Mouse (Mus musculus) heart, postnatal 25 days (tissue): Measurements from ENCODE around the gene Col4a1. TPM values are rescaled to one million over a fixed set of nuclear protein-coding genes. Genes with fewer than 3 reads are reported as not detected.

Experiments
- DNase-seq: peaks from one replicate; pipeline ENCODE4 v3.0.0; 2022; ENCODE audit warnings: low spot score
- intact Hi-C: fragments of 180-260 bp; cut with DNase I; formaldehyde crosslinking; loops from one replicate; pipeline ENCODE4 v1.15.1; 2025
- total RNA-seq, 2 experiments: library from RNA; stranded (reverse); gene quantifications; 2 replicates each; pipeline ENCODE4 v1.2.3; 2021

The Col4a1 gene
- total RNA-seq, 2 experiments from 2014 or later: 537 to 622 TPM

DNA sequence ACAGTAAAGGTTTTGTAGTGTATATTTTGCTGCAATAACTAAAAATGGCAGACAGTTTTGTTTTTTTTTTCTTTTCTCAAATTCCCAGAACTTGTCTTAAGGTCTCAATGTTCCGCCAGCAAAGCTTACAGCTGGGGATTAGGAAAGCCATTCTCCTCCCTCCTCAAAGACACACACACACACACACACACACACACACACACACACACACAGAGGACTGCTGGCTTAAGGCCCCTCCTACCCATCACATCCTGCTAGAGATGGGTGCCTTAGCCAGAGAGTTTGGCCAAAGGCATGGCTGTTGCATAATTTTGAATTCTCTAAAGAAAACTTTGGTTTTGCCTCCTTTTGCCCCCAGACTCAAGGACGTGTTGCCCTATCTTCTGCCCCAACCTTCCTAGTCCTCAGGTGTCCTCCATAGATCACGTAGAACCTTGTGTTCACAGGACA lies 35.0 kb downstream of the Col4a1 start:
- peak; percentile 41 for DNase-seq
- intact Hi-C loops: loop anchor here (1.0 to 2.0 kb wide), 2 partner anchors 10 to 17 kb away; no protein-coding TSS in a partner anchor

DNA sequence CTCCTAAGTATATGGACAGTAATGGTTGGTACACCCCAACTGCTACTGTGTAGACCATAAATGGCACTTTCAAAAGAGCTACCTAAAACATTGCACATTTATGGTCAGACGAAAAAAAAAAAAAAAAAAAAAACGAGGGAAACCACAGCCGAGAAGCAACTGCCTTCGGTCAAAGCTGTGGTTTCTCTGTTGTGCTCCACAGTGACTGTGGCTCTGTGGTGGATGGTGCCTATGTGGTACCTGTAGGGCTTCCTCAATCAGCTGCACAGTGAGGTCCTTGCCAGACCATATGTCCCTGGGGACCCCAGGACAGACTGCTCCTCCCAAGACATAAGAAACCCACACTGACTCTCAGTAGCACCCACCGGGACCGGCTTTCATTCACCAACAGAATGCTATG lies 36.3 kb downstream of the Col4a1 start:
- intact Hi-C loops: no loop called here
- no peak for DNase-seq

DNA sequence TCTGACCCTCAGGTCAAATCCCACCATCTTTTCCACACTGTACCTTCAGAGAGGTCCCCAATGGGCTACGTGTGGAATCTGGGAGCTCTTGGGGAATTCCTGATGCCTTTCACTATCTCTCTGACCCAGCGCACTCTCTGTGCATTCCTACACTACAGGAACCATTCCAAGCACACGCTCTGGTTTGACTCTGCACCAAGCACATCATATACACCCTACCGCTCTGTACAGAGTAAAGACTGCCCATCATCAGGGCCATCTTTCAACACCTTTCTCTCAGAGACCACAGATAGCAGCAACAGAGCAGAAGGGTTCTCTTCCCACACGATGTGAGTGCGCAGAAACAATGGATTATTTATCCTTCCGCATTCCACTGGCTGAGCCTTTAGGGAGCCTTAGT lies 38.2 kb downstream of the Col4a1 start:
- intact Hi-C loops: no loop called here
- DNase-seq: no peak

DNA sequence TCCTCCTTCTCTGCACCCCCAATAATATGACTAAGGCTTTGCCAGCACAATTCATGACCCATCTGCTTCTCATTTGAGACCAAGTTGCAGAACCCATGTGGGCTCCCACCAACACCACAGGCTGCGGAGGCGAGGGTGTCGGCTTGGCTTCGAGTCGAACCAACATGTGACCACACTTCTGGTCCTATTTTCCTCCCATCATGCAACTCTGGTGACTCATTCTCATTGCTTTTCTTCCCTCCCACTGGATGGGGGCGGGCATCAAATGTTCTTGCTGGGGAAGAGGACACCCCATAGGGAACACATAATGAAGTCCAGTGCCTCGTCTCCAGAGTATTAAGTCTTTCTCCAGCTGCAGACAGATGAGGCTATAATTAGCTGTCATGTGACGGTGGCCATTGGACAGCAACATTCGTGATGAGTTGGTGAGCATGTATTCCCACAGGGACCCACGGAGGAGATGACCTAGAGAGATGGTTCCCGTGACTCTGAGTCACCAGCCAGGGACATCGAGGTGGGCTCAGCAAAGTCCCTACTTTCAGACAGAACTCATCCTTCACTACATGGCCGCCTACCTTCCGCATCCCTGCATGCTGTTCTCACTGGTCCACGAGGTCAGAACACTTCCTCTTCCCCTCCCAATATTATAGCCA lies 39.0 kb downstream of the Col4a1 start:
- DNase-seq: peak; percentile 82
- intact Hi-C loops: no loop called here

DNA sequence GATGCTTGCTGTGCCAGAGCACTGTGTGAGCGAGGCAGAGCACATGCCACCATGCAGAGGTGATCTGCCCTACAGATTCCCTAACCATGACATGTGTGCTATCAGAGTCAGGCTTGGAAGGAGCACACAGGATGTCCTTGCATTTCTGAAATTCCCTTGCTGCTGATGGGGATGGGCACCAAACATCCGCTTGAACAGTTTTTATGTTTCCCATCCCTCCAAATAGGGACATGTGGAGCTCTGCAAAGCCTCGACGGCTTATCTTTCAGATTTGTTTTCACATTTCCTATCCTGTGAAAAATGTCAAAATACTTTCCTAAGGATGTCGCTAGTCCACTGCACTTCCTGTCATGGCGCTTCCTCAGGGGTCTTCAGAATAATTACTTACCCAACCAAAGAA lies 40.4 kb downstream of the Col4a1 start:
- DNase-seq: no peak
- intact Hi-C loops: no loop called here

DNA sequence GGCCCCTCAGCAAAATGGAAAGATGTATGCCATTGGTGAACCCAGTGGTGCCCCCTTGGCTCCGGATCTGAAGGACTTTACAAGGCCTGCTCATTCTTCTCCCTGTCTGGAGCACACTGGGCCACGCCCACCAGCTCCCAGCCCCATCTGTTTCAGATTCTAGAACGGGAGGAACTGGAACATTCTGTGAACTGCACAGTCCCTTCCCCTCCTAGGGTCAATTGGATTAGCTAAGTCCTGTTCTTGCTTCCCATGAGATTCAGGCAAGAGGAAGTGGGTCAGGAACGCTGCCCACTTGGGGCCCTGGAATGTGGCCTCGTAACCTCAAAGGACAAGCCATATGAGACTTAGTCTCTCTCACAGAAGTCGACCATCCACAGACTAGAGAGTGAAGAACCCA lies 41.8 kb downstream of the Col4a1 start:
- intact Hi-C loops: no loop called here
- DNase-seq: peak; percentile 64

DNA sequence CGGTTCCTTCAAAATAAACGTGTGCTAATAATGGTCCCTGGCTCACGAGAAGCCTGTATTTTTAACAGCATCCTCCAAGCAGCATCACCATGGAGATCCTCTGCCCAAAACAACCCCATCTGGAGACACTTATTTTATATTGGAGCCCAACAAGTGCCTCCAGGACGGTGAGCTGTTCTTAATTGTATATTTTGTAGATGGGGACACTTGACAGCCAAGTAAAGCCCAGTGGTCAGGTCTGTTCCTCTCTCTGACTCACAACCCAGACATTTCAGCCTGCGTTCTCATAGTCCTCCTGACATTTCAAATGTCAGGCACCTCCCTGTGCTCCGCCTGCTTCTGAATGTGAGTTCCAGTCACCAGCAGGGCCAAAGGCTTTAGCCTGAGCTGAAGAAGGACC lies 43.9 kb downstream of the Col4a1 start:
- no peak for DNase-seq
- intact Hi-C loops: no loop called here

DNA sequence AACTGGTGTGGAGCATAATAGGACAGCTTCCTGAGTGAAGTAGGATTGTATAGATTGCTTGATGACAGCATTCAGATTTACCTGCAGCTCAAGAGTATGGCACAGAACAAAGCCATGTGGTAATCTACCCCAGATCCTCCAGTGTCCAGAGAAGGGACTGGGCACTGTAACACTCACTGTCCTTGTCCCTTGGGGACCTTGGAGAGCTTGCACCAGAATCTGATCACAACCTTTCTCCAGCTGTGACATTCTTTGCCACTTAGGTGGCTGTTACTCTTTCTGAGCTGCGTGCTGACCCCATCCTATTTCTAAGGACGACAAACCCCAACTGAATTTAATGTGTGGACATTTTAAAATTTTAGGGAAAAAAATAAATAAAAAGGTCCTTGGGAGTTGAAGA lies 46.2 kb downstream of the Col4a1 start:
- intact Hi-C loops: no loop called here

DNA sequence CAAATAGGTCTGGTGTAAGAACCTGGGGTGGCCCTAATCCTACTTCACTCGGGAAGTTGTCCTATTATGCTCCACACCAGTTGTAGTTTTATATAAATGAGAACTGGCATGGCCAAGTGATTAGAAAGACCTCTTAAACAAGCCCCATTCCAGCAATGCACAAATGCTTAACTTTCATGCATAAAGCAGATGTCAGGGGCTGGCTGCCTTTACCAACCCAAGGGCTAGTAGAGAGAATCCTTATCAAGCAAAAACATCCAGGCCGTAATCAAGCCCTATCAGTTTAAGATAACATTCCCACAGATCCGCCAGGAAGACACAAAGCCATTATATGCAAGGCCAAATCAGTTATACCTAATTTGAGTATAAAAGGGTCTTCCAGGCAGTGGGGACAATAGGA lies 46.7 kb downstream of the Col4a1 start:
- intact Hi-C loops: no loop called here
- DNase-seq: no peak

More for the DNA sequence above, 46.2 kb downstream of the Col4a1 start:
- no peak for DNase-seq

DNA sequence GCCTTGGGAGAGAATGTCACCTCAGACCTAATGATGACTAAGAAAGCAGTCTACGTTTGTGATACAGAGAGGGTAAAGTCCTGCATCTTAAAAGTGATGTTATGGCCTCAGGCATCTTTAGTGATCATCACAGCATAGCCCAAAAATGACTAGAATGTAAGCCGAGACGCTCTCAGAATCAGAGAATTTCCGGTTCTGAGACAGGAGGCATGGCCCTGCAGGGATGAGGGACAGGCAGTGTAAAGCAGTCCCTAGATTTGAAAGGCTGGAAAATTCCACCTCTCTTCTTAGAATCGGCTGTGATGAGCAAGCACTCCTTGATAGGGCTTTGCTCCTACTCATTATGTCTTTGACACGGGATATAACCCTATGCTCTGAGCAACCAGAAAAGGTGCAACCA lies 48.8 kb downstream of the Col4a1 start:
- DNase-seq: no peak
- intact Hi-C loops: loop anchor here (5.0 kb wide), 1 partner anchor 33 kb away; no protein-coding TSS in a partner anchor

DNA sequence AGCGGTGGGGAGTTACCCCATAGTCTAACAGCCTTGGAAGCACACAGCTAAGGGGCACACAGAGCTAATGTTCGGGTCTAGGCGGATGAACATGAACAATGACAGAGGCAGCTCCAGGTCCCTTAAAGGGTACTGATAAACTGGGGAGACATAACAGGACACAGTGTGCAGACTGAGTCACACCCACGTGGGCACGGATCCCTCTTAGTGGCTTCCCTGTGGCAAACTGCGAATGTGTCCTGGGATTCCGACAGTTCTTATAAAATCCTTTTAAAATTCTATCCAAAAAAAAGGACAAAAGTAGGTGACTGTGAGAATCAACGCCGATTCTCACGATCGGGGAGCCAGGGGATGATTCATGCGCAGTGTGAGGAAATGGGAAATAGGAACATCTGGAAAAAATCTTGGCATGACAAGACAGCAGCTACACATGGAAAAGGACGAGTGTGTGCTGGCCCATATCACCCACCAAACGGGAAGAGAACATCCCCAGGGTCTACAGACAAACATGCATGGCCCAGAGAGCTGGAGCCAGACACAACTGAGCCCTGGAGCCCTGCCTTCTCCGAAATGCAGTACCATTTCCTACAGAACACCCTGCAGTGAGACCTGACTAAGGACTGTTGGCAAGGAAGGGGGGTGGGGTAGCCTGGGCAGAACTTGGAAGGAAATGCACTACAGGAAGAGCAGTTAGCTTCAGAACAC lies 50.4 kb downstream of the Col4a1 start:
- intact Hi-C loops: loop anchor here (5.0 kb wide), 1 partner anchor 35 kb away; no protein-coding TSS in a partner anchor
- DNase-seq: peak; percentile 67

DNA sequence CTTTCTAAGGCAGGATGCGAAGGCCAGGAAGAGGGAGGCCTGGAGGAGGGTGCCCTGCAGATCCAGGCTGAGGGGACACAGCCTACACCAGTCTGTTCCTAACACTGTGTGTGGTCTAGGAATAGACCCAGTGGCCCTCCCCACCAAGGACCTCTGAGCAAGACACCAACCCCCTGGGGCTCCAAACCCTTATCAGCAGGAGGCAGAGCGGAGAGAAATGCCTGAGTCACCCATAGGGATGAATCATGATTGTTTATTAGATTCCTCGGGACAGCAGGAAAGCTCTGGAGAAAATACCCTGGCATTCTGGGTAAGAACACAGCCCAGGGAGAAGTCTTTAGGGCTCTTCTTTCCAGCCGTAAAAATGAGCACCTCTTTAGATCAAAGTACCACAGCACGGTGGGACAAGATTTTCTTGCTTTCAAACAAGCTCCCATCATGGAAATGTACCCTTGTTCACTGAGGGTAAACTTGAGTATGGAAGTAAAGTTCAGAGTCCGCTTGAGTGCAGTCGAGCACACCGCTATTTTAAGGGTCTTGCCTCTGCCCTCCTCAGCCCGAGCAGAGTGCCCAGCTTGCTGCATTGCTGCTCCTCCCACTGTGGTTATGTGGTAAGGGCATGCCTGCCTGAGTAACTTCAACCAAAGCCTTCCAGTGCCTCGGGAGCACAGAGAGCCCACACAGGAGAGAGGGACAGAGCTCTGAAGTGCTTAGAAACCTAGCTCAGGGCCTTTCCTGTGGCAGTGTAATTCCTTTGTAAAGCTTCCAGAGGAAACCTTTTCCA lies 52.6 kb downstream of the Col4a1 start:
- DNase-seq: no peak

DNA sequence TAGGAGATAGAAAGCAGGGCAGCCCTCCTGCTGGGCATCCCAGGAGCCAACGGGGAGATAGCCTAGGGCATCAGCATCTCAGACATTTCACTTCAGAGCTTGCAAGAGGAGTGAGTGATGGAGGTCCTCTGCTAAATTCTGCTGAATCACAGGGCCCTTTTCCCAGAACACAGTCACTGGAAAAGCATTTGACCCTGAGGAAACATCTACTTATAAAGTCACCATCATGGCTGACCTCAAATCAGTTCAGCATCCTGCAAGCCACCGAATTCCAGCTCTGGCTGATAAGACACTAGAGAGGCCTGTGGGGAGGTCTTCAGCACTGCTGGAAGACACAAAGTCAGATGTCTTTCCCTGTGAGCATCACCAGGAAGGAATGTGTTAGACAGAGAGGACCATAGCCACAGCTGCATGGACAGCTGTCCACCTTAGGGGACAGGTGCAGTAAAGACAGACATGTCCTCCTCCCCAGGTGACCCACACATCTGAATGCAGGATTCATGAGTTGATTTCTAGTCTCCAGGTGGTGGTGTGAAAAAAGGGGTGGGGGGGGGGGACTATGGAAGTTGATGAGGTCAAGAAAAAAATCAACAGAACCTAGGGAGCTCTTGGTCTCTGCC lies 54.0 kb downstream of the Col4a1 start:
- no peak for DNase-seq
- intact Hi-C loops: no loop called here

More for the DNA sequence above, 52.6 kb downstream of the Col4a1 start:
- intact Hi-C loops: loop anchor here (2.0 to 5.0 kb wide), 2 partner anchors 19 to 37 kb away; no protein-coding TSS in a partner anchor

DNA sequence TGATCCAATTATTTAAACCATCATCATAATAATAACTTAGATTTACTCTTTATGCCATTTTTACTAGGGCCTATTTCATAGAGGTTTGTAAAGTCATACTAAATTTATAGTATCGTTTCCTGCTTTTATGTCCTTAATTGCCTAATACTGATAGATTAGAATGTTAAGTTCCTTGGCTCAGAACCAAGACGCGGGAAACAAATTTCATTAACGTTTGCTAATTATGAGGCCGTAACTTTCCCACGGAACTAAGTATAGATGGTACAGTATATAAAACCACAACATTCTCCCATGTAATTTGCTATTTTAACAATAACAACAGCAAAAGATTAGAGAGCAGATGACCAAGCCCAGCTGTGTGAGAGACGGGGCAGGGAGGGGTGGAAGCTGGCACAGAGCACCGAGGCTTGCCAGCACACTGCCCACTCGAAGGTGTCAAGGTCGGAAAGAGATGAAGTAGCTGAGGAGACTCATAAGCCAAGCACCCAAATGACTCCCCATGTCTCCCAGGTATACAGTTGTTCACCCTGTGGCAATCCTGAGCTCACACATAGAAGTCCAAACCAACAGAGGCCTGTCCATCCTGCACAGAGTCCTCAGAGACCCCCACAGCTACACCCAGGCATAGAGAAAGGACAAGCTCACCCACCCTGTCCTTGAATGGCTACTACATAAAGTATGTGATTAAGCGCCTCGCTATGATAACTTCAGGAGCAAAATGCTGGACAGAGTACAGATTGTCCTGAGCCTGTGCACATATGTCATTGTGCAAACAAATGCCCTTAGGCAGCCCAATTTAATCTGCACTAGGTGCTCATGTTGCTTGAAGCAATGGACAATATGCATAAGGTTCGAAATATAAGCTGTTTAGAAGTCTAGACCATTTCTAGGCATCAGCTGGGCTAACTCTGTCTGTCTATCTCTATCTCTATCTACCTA lies 55.3 kb downstream of the Col4a1 start:
- intact Hi-C loops: no loop called here
- no peak for DNase-seq

DNA sequence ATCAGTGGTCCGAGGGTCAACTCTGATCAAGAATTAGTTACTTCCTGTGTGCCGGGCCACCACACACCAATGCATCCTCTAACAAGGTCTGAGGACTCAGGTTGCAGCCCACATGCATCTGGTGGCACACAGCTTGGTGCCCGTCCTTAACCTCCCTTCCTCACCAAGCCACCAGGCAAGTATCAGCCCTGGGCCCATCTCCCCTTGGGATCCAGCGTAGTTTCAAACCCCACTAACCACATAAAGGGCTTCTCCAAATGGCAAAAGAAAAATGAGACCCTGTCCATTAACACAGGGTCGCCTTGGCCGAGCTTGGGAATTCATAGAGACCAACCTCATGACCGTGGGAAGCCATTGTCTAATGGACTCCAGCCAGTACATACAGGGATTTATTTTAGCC lies 56.2 kb downstream of the Col4a1 start:
- intact Hi-C loops: no loop called here
- DNase-seq: no peak

DNA sequence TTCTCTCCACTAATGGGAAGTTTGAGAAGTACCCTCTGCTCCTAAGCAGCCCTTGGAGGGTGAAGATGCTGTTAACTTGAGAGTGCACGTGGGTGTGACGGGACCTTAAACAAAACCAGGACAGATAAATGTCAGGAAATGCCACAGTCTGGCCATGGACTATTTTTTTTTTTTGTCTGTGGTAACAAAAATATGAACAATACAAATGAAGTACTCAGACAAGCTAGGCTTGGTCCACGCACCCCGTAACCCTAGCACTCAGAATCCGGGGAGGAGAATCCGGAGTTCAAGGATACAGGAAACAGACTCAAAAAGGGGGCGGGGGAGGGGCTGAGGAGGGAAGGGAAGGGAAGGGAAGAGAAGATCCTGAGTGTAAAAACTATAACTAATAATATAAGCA lies 56.9 kb downstream of the Col4a1 start:
- intact Hi-C loops: no loop called here
- DNase-seq: no peak

DNA sequence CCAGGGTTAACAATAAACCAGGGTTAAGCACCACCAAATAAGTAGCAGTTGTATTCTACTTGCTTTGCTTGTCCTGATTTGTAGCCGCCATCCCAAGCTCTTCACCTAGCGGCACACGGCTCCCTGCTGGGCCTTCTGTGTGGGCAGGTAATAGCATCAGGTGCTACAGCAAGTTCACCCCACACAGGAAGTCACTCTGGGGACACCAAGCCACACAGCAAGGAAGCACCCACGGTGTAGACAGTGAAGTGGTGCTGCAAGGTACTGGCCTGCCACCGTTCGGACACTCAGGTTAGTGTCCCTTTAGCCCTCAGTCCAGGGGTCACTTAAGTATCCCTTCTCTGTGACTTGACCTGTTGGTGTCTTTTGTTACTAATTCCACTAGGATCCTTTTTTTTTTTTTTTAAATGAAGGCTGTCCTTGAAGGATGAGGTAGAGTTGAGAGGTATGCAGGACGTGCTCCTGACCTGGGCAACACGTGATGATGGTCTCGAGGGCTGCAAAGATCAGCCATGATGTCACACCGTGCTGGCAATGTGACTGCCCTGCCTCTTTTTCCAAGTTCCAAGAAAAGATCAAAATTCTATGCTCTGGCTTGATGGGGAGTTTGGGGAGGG lies 57.6 kb downstream of the Col4a1 start:
- DNase-seq: no peak
- intact Hi-C loops: no loop called here

DNA sequence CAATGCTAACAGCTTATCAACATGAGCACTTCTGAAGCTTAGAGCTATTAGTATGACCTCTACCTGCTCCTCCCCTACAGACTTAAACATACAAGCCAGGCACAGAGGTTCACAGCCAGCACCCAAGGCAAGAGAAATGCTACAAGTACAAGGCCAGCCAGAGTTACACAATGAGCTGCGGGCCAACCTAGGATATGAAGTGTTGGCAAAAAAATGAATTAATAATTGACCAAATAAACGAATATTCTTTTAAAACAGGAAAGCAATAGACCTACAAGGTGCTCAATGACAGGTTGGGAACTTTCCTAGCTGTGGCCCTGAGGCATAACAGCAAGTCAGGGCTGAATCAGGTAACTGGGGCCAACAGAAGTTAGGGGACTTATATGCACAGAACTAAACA lies 58.1 kb downstream of the Col4a1 start:
- intact Hi-C loops: no loop called here
- no peak for DNase-seq

DNA sequence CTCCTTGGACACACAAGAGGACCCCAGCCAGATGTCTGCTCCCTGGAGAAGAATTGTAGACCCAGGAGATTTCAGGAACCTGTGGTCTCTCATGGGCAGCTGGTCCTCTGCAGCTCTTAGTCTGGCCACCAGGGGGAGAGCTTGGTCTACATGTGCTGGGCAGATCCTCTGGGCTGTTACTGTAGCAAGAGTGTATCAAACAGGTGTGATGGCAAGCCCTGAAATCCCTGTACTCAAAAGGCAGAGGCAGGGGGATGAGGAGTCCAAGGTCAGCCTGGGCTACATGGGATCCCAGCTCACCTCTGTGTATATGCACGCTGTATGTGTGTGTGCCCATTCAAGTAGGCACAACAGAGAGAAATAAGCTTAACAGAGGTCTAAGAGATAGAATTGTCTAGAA lies 59.1 kb downstream of the Col4a1 start:
- DNase-seq: peak; percentile 63
- intact Hi-C loops: loop anchor here (1.0 to 2.0 kb wide), 3 partner anchors 59 to 167 kb away; partner anchors contain the start of genes Col4a1 and Col4a2
